ENCODE assay signal across 9 mouse cellular contexts in the genomic region with DNA sequence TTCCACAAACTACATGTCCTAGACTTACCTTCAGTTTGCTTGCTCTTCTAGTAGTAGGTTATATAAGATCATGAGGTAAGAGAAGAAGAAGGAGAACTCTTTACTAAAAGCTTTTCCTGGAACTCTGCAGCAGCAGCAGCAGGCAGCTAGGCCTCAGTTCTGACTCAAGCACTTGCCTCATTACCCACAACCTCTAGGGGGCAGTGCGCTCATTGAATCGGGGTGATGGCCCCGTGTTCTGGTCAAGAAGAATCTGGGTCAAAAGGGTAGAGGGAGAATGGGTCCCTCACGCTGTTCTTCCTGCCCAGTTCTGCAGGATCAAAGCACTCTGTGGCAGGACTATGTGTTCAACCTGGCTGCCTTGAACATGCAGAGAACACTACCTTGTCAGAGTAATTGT.
DNase-seq lines count a peak whose midpoint lies in the region; ATAC-seq and TF ChIP-seq lines count a peak whose summit lies in the region.
"Had no signal": no experiment of that assay in that cellular context is flagged by ENCODE, and none has a peak within 500 bp of the region (broad histone marks: within the 10 kb centered on the region; RNA-seq: fewer than 3 reads in every experiment).

No protein-coding gene starts in this region.

- no peak overlapping the region for H3K4me3 ChIP-seq in lung, adult 2 months (replicated peaks; ENCODE audit: extremely low read depth, low read depth, low read length)
- no peak overlapping the region for H3K4me3 ChIP-seq in small intestine, adult 2 months (ENCODE audit: low read depth, low read length)

- peak; percentile 51 for TF ChIP-seq CTCF in lung, adult 2 months (IDR thresholded peaks at IDR 0.05; ENCODE audit: insufficient read depth, low read length)
- TF ChIP-seq CTCF in small intestine, adult 2 months (IDR thresholded peaks at IDR 0.05; ENCODE audit: extremely low read depth, insufficient read length, insufficient replicate concordance, low read depth, low read length): peak; percentile 54; the same call in 1 of the 2 replicates

- H3K4me1 ChIP-seq in lung, adult 2 months (ENCODE audit: control insufficient read depth, insufficient read depth, low read length): no peaks in the 10 kb centered on the region
- no peaks in the 10 kb centered on the region for H3K4me1 ChIP-seq in small intestine, adult 2 months (ENCODE audit: control insufficient read depth, insufficient read depth, insufficient read length, low read length)

- no peaks in the 10 kb centered on the region for H3K27me3 ChIP-seq in small intestine, adult 2 months (ENCODE audit: control insufficient read depth, insufficient read depth, low read length)

- DNase-seq in adrenal gland, adult (ENCODE audit: inconsistent age in 2 of 2, low spot score in 1 of 2): peak; percentile 40 to 75
- DNase-seq in adrenal gland, postnatal 4 days (ENCODE audit: low spot score in 2 of 2): no peak
- no peak for DNase-seq in lung, adult 2 months
- no peak for DNase-seq in lung, postnatal 4 days
- DNase-seq in adrenal gland, postnatal 36 days: peak; percentile 55 to 63
- no peak for DNase-seq in Muller cell, postnatal 12 days (ENCODE audit: inconsistent ontology term)
- DNase-seq: right cerebral cortex, adult 18-20 months had no signal

- no peak overlapping the region for H3K27ac ChIP-seq in small intestine, adult 2 months (ENCODE audit: insufficient read depth, low read depth, low read length)

- no peaks in the 10 kb centered on the region for H3K36me3 ChIP-seq in small intestine, adult 2 months (ENCODE audit: control insufficient read depth, insufficient read depth, low read length)

- TF ChIP-seq POLR2A in lung, adult 2 months (IDR thresholded peaks at IDR 0.05; ENCODE audit: borderline replicate concordance, extremely low read depth, low read depth, low read length): no peak
- no peak for TF ChIP-seq POLR2A in small intestine, adult 2 months (IDR thresholded peaks at IDR 0.05; ENCODE audit: low read depth, low read length)

- no peak for ATAC-seq in inflammation-experienced regulatory T-cells, adult 6 months

- 35% methylated on average over 4 of the region's 4 CpGs for WGBS in lung, adult 2 months
- WGBS in small intestine, adult 2 months: 20% methylated on average over 4 of the region's 4 CpGs

Comparison
In these comparisons a context has a peak if more than half of its experiments do, and no peak if none do; other contexts are left out.
1. DNase-seq: peak in adrenal gland, adult (2 of 2) and adrenal gland, postnatal 36 days (2 of 2); none in adrenal gland, postnatal 4 days (0 of 2), lung, adult 2 months (single experiment), lung, postnatal 4 days (0 of 2) and Muller cell, postnatal 12 days (single experiment).